ENCODE assay signal across 22 mouse cellular contexts in the genomic region with DNA sequence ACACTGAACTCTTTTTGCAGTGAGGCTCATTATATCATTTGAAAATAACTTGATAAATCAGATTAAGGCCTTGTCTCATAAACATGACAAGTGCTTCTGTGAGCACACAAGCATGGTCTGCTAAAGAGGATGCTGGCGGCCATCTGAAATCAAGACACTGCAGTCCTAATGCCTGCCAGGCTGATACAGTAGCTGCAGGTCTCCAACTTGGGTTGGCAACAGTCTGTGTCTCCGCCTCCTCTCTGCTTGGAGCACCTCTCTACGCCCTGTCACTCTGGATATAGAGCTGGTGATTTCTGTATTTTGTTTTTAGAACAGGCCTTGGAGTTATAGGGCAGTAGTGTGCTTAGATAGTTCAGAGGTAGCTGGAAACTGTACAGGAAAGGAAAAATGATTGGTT.
A peak's percentile ranks its signal among the peaks of the same experiment; 100 is the strongest.
DNase-seq lines count a peak whose midpoint lies in the region; ATAC-seq lines count a peak whose summit lies in the region.
"Had no signal": no experiment of that assay in that cellular context is flagged by ENCODE, and none has a peak within 500 bp of the region (broad histone marks: within the 10 kb centered on the region; RNA-seq: fewer than 3 reads in every experiment).

No protein-coding gene starts in this region.

- 0 out of 2 replicates have a peak, but pooled peaks have one; percentile 44 for ATAC-seq in hindbrain, embryonic 16.5 days
- ATAC-seq in hindbrain, embryonic 12.5 days (ENCODE audit: low FRiP score), result no peak
- ATAC-seq: CD4-positive, CD25-positive, alpha-beta regulatory T cell, adult 4 months; forebrain, embryonic 13.5 days; forebrain, embryonic 16.5 days; intestine, embryonic 15.5 days had no signal

- WGBS in hindbrain, embryonic 16.5 days, result 89% methylated on average over 3 of the region's 3 CpGs
- 94% methylated on average over 3 of the region's 3 CpGs for WGBS in hindbrain, embryonic 12.5 days

- no peak overlapping the region for H3K27ac ChIP-seq in hindbrain, embryonic 16.5 days (ENCODE audit: low read depth, low read length)
- H3K27ac ChIP-seq in hindbrain, embryonic 12.5 days, result no peak overlapping the region
- peak overlapping the region; percentile 29; the same call in 1 of the 2 replicates for H3K27ac ChIP-seq in brown adipose tissue, adult 24 weeks (replicated peaks; ENCODE audit: low read depth, low read length)
- H3K27ac ChIP-seq: forebrain, embryonic 10.5 days; forebrain, embryonic 13.5 days; heart, embryonic 10.5 days; heart, embryonic 13.5 days; hindbrain, embryonic 15.5 days; intestine, embryonic 15.5 days had no signal

- H3K9me3 ChIP-seq in hindbrain, embryonic 16.5 days (ENCODE audit: control insufficient read depth, low read length), result no peaks in the 10 kb centered on the region
- no peaks in the 10 kb centered on the region for H3K9me3 ChIP-seq in hindbrain, embryonic 12.5 days (replicated peaks)
- H3K9me3 ChIP-seq: forebrain, embryonic 10.5 days; forebrain, embryonic 13.5 days; heart, embryonic 10.5 days; heart, embryonic 13.5 days; hindbrain, embryonic 15.5 days; intestine, embryonic 15.5 days had no signal

- no peaks in the 10 kb centered on the region for H3K36me3 ChIP-seq in hindbrain, embryonic 16.5 days (ENCODE audit: control insufficient read depth, insufficient read depth, low read length)
- no peaks in the 10 kb centered on the region for H3K36me3 ChIP-seq in hindbrain, embryonic 12.5 days
- H3K36me3 ChIP-seq: forebrain, embryonic 10.5 days; heart, embryonic 10.5 days; heart, embryonic 13.5 days; hindbrain, embryonic 15.5 days; intestine, embryonic 15.5 days had no signal

- no peak overlapping the region for H3K4me3 ChIP-seq in hindbrain, embryonic 16.5 days (ENCODE audit: low read length)
- H3K4me3 ChIP-seq in hindbrain, embryonic 12.5 days, result no peak overlapping the region
- no peak overlapping the region for H3K4me3 ChIP-seq in brown adipose tissue, adult 24 weeks (ENCODE audit: insufficient read depth, low read depth, low read length)
- H3K4me3 ChIP-seq: forebrain, embryonic 10.5 days; forebrain, embryonic 13.5 days; heart, embryonic 10.5 days; heart, embryonic 13.5 days; hindbrain, embryonic 15.5 days; intestine, embryonic 15.5 days had no signal

- no peak overlapping the region for H3K4me2 ChIP-seq in hindbrain, embryonic 16.5 days (ENCODE audit: low read length)
- no peak overlapping the region for H3K4me2 ChIP-seq in hindbrain, embryonic 12.5 days (replicated peaks)
- H3K4me2 ChIP-seq: forebrain, embryonic 13.5 days; heart, embryonic 13.5 days; hindbrain, embryonic 15.5 days; intestine, embryonic 15.5 days had no signal

- no peaks in the 10 kb centered on the region for H3K27me3 ChIP-seq in hindbrain, embryonic 16.5 days (replicated peaks; ENCODE audit: control insufficient read depth, insufficient read depth, low read length)
- H3K27me3 ChIP-seq in hindbrain, embryonic 12.5 days, result no peaks in the 10 kb centered on the region
- H3K27me3 ChIP-seq: forebrain, embryonic 13.5 days; heart, embryonic 13.5 days; hindbrain, embryonic 15.5 days; intestine, embryonic 15.5 days had no signal

- peak; percentile 66 for DNase-seq in cerebellum, adult 9-11 months
- no peak for DNase-seq in cerebellum, adult 8-10 months
- no peak for DNase-seq in right cerebral cortex, postnatal 14 days
- DNase-seq: adrenal gland, adult 2 months; adrenal gland, postnatal 14 days; gastrocnemius, postnatal 14 days; heart, adult 18-20 months; heart, postnatal 14 days; heart, postnatal 4 days; kidney, adult 11 months; kidney, adult 8-10 months had no signal

- no peaks in the 10 kb centered on the region for H3K4me1 ChIP-seq in hindbrain, embryonic 16.5 days (ENCODE audit: control insufficient read depth, insufficient read depth, low read depth, low read length)
- H3K4me1 ChIP-seq in hindbrain, embryonic 12.5 days, result no peaks in the 10 kb centered on the region; the same call in 1 of the 2 replicates
- peaks cover 19% of the 10 kb centered on the region for H3K4me1 ChIP-seq in brown adipose tissue, adult 24 weeks (ENCODE audit: control insufficient read depth, insufficient read depth, insufficient read length, low read length)
- H3K4me1 ChIP-seq: forebrain, embryonic 13.5 days; hindbrain, embryonic 15.5 days; intestine, embryonic 15.5 days had no signal

- H3K9ac ChIP-seq in hindbrain, embryonic 16.5 days (ENCODE audit: low read depth, low read length), result no peak overlapping the region
- no peak overlapping the region for H3K9ac ChIP-seq in hindbrain, embryonic 12.5 days
- H3K9ac ChIP-seq: forebrain, embryonic 13.5 days; heart, embryonic 13.5 days; hindbrain, embryonic 15.5 days; intestine, embryonic 15.5 days had no signal
